Mouse (Mus musculus): ENCODE data around the gene Dnmbp.

The Dnmbp gene

DNA sequence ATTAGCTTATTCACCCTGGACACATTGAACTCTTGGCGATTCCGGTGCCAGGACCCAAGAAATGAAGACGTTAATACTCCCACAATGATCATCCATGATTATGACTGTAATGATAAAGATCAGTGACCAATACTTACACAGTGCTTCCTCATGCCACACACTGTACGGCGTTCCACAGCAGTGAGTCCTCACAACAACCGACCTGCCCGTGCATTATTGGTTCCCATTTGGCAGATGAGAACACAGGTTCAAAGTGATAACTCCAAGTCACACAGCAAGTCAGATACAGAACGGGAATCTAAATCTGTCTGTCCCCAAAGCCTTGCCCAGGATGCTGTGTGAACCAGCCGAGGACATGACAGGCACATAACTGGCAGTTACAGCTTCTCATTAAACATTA lies 25.0 kb downstream of the Dnmbp start:
- no peak for DNase-seq (ENCODE audit: low read depth, low spot score)

DNA sequence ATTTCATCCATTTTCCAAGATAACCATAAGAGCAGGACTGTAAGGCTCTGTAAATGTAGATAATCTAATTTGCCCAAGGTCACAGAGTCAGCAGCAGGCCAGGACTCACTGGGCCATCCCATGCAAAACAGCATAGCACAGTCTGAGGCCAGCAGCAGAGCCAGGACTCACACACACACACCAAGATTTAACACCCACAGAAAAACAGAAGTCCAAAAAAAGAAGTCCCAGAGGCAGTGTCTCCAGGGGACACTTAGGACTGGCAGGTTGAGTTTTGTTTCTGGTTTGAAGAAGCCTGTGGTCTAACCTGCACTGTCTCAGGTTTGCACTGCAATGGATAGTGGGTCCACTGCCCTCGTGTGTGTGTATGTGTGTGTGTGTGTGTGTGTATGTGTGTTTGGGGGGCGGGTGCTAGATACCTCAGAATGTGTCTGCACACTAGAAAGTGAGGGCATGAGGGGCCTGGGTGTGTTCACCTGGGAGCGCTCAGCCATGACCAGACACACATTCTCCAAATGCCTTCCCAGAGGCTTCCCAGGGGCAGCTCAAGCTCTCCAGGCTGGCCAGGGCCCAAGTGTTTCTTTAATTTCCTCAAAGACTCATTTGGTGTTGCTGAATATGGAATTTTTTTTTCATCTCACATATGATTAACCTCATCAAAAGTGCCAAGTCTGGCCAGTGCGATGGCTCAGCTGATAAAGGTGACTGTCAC lies 27.1 kb downstream of the Dnmbp start:
- no peak for DNase-seq (ENCODE audit: low read depth, low spot score)

DNA sequence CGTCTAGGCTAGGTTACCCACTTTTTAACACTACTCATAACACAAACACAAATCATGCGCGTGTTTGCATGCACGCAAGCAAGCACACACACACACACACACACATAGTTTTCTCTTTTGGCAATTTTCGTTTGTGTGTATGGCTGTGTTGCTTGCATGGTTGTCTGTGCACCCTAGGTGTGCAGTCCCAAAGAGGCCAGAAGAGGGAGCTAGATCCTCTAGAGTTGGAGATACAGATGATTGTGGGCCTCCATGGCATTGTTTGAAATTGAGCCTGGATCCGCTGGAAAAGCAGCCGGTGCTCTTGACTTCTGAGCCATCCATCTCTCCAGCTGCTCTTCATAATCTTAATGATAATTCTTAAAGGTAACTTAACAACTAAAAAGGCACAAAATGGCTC lies 33.5 kb downstream of the Dnmbp start:
- DNase-seq (ENCODE audit: low read depth, low spot score), result no peak

DNA sequence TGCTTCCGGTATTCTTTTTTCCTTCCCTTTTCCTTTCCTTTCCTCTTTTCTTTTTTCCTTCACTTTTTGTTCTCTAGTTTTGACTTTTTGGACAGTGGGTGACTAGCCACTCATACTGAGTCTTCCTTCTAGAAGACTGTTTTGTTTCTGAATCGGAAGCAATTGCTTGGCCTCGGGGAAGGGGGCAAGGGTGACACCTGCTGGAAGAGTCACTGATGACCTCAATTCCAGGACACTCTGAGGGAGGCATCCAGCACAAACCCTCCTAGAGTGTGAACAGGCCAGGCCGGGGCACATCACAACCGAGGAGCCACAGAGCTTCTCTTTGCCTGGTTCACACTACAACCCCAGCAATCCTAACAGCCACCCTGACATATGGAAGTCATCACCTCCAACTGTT lies 34.0 kb downstream of the Dnmbp start:
- DNase-seq (ENCODE audit: low read depth, low spot score), result no peak

DNA sequence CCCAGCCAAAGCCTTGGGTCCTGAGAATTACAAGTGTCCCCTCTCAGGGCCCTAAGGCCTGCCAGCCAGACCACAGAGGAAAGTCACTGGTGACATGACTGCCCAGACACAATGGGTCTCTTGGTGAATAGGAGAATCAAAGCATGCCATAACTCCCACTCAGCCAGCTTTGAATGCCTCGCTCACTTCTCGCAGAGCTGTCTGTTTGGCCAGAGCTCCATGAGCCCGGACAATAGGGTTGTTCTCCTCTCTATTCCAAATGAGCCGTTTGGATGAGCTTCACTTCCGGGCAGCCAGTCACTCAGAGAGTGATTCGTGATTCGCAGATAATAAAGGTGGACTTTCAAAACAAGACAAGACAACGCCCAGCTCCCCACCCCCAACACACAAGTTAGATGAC lies 34.9 kb downstream of the Dnmbp start:
- no peak for DNase-seq (ENCODE audit: low read depth, low spot score)

DNA sequence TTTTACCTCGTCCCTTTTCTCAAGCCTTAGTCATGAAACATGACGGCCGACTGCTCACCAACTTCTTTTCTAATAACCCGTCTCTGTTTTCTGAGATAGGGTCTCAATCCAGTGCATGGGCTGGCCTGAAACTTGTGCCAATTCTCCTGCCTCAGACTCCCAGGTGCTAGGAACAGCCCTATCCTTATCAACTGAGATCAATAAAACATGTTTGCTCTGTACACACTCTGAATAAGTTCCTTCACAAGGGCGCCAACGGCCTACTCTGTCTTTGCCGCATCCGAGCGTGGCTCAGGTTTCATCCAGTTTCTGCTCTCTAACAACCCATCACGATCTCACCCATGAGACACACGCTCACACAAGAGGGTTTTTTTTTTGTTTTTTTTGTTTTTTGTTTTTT lies 35.7 kb downstream of the Dnmbp start:
- DNase-seq (ENCODE audit: low read depth, low spot score), result no peak

DNA sequence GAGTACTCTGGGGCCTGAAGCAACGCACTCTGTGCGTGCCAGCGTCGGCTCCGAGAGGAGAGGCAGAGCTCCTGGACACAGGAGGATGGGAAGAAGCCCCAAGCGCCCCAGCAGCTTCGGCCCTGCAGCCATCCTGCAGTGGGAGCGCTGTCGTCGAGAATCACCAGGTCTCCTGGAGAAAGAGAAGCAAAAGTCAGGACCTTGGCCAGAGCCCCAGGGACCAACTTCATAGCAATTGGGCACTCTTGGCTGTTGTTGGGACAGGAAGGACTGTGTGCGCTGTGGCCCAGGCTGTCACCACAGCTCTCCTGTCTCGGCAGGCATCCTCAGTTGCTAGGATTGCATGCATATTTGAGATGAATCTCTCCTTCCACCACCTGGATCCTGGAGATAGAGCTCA lies 37.1 kb downstream of the Dnmbp start:
- no peak for DNase-seq (ENCODE audit: low read depth, low spot score)

DNA sequence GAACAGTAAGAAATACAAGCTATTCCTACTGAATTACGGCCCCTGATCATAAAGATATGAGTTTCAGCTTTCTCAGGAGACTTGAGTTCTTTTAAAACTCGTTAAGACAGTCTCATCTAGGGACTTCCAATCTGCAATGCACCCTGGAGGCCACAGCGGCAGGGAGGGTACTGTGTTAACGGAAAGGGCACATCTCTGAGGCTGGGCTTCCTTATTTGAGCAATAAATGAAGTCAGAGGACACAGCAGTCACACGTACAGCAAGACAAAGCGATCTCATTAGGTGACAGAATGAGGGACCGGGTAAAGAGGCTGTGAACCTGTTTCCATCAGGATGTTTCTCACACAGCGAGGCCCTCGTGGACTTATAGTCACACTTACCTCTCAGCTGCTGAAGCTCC lies 39.3 kb downstream of the Dnmbp start:
- no peak for DNase-seq (ENCODE audit: low read depth, low spot score)

DNA sequence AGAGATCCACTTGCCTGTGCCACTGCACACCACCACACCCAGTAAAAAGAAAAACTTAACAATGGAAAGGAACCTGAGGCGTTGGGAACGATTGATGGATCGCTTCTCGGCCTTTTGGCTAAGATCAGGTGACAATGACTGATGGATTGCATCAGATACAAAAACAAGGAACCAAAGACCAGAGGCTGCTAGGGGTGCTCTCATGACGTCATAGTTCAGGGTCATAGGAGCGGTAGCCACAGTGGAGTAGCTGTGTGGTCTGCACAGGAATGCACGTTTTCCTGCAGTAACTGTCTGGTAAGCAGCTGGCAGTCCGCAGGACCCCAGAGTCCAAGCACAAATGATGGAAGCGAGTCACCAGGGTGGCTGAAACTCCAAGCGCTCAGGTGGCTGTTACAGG lies 41.4 kb downstream of the Dnmbp start:
- DNase-seq (ENCODE audit: low read depth, low spot score), result no peak

DNA sequence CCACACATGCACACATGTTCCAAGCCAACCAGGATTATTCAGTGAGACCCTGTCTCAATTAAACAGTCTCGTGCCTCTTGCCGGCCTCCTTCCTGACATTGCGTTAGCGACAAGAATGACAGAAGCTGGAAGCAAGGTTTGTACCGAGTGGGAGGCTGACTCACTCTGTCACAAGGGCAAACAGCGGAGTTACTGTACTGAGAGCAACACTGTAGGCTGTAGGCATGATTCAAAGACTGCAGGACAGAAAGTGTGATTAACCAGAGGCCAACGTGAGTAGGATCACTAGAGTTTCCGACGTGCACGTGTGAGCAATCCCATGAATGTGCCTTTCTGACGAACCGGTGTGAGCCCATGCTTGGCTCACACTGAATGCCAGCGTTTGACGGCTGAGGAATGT lies 43.5 kb downstream of the Dnmbp start:
- no peak for DNase-seq (ENCODE audit: low read depth, low spot score)

DNA sequence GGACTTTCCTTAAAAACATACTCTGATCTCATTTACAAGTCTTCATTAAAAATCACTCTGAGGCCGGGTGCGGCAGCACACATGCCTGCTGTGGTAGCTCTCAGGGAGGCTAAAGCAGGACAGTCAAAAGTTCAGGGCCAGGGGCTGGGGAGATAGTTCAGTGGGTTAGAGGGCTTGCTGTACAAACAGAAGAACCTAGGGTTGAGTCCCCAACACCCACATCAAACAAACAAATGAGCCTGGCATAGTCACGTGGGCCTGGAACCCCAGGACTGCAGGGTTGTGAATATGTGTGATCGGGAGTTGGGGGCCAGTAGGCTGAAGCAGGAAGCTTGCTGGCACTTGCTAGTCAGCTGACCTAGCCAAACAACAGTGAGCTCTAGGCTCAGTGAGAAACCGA lies 44.0 kb downstream of the Dnmbp start:
- no peak for DNase-seq (ENCODE audit: low read depth, low spot score)

DNA sequence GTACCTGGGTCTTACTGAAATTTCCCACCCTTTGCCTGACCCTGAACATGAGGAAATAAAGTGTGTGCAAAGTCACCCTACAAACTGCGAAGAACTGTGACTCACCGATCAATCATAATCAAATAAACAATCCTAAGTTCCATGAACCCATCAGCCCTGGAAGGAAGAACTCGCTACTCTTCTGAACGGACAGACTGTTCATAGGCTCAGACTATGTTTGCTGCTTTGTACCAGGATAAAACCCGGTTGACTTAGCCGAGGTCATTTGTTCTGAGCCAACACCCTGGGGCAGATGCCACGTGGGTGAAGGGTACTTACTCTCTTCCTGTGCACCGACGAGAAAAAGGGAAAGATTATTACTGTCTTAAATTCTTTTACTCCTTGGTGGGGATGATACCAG lies 45.2 kb downstream of the Dnmbp start:
- DNase-seq (ENCODE audit: low read depth, low spot score), result no peak

DNA sequence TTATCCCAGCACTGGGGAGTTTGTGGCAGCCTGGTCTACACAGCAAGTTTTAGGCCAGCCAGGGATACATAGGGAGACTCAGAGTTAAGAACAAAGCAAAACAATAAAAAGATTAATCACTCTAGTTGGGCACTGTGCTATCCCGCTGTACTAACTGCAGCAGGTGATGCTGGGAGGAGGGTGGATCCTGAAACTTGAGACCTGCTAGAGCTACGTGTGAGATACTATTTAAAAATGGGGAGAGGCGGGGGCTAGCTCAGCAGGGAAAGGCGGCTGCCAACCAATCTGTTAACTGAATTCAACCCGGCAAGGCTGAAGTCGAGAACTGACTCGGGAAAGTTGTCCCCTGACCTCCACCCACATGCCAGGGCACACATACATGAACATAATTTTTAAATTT lies 45.9 kb downstream of the Dnmbp start:
- no peak for DNase-seq (ENCODE audit: low read depth, low spot score)

DNA sequence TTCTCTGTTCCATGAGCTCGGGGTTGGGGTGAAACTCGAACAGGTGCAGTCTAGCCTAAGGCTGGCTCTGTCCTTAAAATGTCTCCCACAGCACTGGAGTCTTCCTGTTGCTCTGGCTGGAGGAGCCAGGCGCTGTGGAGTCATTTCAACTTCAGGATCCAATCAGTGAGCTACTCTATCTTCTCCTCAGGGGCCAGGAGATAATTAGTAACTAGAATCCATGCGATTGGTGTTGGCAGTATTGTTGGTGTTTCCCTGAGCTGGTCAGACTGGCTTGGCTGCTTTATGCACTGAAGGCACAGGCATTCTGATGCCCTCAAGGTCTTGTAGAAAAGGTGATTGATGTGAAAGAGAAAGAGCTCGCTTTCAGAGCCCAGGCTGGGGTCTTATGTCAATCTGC lies 49.5 kb downstream of the Dnmbp start:
- DNase-seq (ENCODE audit: low read depth, low spot score), result no peak

DNA sequence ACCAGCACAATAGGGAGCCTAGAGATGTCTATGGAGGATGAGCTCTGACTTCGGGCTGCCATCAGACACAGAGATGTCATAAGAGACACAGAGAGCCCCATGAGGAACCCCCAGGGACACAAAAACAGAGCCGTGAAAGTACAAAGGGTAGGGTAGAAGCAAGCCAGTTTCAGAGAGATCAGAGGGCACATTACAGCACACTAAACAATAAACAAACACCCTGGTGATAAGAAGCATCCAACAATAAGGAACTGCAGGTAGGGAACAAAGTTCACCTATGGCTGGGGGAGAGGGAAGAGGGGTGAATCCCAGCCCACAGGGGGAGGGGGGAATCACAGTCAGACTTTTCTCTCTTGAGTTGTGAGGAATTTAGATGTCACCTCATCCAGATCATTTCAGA lies 52.3 kb downstream of the Dnmbp start:
- no peak for DNase-seq (ENCODE audit: low read depth, low spot score)

DNA sequence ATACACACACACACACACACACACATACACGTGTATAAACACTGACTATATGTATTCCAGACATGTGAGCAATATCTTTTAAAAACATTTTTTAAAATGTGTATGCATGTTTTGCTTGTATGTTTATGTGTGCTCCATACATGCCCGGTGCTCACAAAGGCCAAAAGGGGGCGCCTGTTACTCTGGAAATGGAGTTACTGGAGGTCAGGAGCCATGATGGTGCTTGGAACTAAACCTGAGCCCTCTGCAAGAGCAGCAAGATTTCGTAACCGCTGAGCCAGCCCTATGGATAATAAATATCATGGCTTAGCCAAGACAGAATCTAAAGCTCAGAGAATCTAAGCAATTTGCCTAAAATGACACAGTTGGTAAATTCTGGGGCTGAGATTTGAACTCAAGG lies 52.7 kb downstream of the Dnmbp start:
- no peak for DNase-seq (ENCODE audit: low read depth, low spot score)

DNA sequence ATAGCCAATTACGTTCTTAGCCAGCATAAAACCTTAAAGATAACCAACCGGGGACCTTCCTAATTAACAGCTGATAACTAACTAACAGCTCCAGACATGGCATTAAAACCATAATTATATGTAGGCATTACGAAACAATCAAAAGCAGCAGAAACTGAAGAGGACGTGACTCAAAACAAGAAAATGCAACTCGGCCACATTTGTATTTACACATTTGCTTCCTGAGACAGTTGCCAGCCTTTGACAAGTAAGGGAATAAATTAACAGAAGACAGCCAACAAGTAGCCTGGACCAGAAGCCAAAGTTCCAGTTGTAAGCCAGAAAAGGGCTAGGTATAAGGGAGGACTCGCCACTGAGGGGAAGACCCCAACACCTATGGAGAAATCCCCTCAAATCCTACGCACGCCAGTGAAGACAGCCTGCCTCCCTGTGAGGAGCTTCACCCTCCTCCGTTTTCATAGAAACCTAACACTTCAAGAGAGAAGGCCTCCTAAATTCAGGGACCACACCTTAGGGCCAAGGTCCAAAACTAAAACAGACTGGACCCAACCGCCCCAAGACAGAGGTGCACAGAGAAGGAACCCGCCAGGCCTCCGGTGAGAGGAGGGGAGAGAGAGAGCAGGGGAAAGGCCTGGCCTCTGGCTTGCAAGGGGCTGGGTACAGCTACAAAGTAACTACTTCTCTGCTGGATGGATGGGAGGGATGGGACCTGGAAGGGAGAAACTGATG lies 53.5 kb downstream of the Dnmbp start:
- no peak for DNase-seq (ENCODE audit: low read depth, low spot score)

DNA sequence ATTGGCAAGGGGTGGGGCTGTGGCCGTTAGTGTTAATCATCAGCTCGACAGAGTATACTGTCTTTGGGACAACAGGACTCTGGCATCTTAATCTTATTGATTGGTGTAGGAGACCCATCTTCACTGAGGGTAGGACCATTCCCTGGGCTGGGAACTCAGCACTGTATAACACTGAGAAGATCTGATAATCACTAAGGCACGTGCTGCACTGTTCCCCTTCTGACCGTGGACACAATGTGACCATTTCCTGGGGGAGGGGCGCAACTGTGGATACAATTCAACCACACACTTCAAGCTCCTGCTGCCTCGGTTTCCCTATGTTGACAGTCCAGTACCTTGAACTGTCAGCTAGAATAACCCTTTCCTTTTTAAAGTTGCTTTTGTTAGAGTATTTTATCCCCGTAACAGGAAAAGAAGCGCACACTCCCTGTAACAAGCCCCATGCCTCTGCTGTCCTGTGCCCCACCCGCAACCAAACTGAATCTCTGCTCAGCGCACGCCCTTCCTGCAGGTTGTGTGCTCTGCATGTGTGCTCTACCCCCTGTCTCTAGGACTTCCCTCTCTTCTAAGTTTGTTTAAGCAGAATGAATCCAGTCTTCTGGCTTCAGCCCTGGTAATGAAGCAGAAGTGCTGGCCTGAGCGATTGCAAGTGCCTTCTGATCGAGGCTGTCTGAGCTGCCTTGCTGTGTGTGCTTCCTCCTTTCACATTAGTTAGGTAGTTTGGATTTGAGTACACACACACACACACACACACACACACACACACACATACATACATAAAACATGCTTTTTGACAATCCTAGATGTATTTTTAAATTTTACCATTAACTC lies 55.1 kb downstream of the Dnmbp start:
- no peak for DNase-seq (ENCODE audit: low read depth, low spot score)

DNA sequence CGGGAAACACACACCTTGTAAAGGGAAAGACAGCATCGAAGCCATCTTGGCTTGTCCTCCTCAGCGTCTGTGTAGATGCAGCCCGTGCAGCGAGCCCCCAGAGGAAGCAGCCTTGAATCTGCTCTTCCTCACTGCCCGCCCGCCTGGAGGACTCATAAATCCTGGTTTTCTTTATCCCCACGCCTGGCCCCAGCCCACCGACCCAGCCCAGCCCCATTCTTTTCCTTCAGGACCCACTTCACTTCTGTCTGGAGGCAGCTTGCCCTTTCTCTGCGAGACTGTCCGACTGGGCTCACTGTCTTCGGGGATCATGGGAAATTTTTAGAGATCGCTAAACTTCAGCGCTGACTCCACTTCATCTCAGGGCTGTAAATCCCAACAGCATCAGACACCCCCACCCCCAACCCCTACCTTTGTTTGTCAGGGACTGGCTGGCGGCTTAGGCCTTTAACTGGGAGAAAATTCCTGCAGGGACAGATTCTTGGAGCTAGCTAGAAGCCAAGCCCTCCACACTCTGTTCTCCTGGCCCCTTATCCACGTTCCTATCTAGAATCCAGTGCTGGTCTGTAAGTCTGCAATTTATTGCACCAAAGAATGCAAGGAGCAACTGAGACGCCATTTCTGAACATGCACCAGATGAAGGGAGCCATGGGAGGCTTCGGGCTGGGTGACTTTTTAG lies 57.0 kb downstream of the Dnmbp start:
- DNase-seq (ENCODE audit: low read depth, low spot score), result no peak

DNA sequence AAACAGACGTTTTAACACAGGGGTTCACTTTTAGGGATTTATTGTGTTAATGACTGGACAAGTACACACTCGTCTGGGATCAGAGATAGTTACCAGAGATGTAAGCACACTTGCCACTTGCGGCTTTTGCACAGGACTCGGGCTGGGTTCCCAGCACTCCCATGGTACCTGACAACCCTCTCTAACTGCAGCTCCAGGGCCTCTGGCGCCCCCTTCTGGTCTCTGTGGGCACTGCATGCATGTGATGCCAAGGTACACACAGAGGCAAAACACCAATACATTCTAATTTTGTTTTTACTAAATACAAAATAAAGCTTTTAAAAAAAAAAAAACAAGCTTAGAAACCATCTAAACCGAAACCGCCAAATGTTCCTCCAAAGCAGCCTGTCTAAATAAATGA lies 58.4 kb downstream of the Dnmbp start:
- DNase-seq (ENCODE audit: low read depth, low spot score), result no peak

DNA sequence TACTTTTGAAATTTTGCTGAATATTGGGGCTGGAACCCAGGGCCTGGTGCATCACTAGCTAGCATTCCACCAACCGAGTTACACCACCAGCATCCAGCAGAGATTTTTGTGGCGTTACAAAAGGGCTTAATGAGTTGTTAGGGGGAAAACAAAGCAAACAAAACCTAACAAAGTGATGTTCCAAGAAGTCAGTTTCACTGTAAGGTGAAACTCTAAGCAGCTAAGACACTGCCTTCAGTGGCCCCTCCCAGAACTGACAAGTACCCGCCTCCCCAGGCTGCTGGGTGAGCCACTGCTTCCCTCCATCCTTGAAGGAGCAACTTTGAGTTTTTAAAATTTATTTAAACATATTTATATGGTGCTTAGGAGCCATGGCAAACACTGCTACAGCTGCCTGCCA lies 59.6 kb downstream of the Dnmbp start:
- DNase-seq (ENCODE audit: low read depth, low spot score), result no peak
